Mouse (Mus musculus): ENCODE measurements around the gene Arsa. TPM values are rescaled to one million over a fixed set of nuclear protein-coding genes. Genes with fewer than 3 reads are reported as not detected.
"Not testable (repeated sequence)": the region's sequence is repeated elsewhere in the genome, so short reads cannot be mapped to it uniquely, and the experiment has no call there.

Arsa gene
- polyA plus RNA-seq, 1 experiment = not detected

- Histone ChIP-seq H3K4me3 (ENCODE audit: insufficient read depth, low read depth, low read length) (peak within 1 kb of the TSS; percentile 91), H3K4me1 (ENCODE audit: control insufficient read depth, insufficient read depth, low read length) (peaks cover 36% of the 10 kb centered on the region), H3K27ac (ENCODE audit: insufficient read depth, low read depth, low read length) (peak within 1 kb of the TSS; percentile 84)
- under 1% methylated on average over 53 of the region's 53 CpGs for WGBS
- no peak for TF ChIP-seq CTCF (IDR thresholded peaks at IDR 0.05; ENCODE audit: insufficient read depth, low read depth, low read length)
- peak; percentile 48; the same call in 1 of the 2 replicates for TF ChIP-seq POLR2A (IDR thresholded peaks at IDR 0.05; ENCODE audit: insufficient read depth, low read depth, low read length)
Observed at GRCm38 (mm10) chr15:89453865-89454478, 23.3 kb downstream of the Arsa start, which contains the start of gene Mapk8ip2. Mapk8ip2 (plus strand) TSS chr15:89453913.

- peak overlapping the region; percentile 91 for H3K4me3 ChIP-seq (ENCODE audit: insufficient read depth, low read depth, low read length)
- H3K27ac ChIP-seq (ENCODE audit: insufficient read depth, low read depth, low read length) = peak overlapping the region; percentile 84
- H3K4me1 ChIP-seq (ENCODE audit: control insufficient read depth, insufficient read depth, low read length) = peaks cover 32% of the 10 kb centered on the region
- TF ChIP-seq CTCF (IDR thresholded peaks at IDR 0.05; ENCODE audit: insufficient read depth, low read depth, low read length) (no peak), POLR2A (IDR thresholded peaks at IDR 0.05; ENCODE audit: insufficient read depth, low read depth, low read length) (no peak)
- 4% methylated on average over 24 of the region's 24 CpGs for WGBS
Observed at GRCm38 (mm10) chr15:89452906-89453864, 24.0 kb downstream of the Arsa start.

- Histone ChIP-seq H3K27ac (ENCODE audit: insufficient read depth, low read depth, low read length) (no peak overlapping the region), H3K4me1 (ENCODE audit: control insufficient read depth, insufficient read depth, low read length) (no peaks in the 10 kb centered on the region), H3K4me3 (ENCODE audit: insufficient read depth, low read depth, low read length) (no peak overlapping the region)
- WGBS = 39% methylated on average over 8 of the region's 8 CpGs
- TF ChIP-seq CTCF (IDR thresholded peaks at IDR 0.05; ENCODE audit: insufficient read depth, low read depth, low read length) = no peak
- no peak for TF ChIP-seq POLR2A (IDR thresholded peaks at IDR 0.05; ENCODE audit: insufficient read depth, low read depth, low read length)
Observed at GRCm38 (mm10) chr15:89442486-89443070, 34.6 kb downstream of the Arsa start.

GRCm38 (mm10) chr15:89435878-89436277, 41.3 kb downstream of the Arsa start:
- H3K4me1 ChIP-seq (ENCODE audit: control insufficient read depth, insufficient read depth, low read length) = no peaks in the 10 kb centered on the region
- 83% methylated on average over 5 of the region's 5 CpGs for WGBS
- H3K27ac ChIP-seq (ENCODE audit: insufficient read depth, low read depth, low read length) = no peak overlapping the region
- H3K4me3 ChIP-seq (ENCODE audit: insufficient read depth, low read depth, low read length) = no peak overlapping the region
- TF ChIP-seq POLR2A (IDR thresholded peaks at IDR 0.05; ENCODE audit: insufficient read depth, low read depth, low read length) (no peak), CTCF (IDR thresholded peaks at IDR 0.05; ENCODE audit: insufficient read depth, low read depth, low read length) (no peak)

- Histone ChIP-seq H3K4me3 (ENCODE audit: insufficient read depth, low read depth, low read length) (no peak overlapping the region), H3K27ac (ENCODE audit: insufficient read depth, low read depth, low read length) (no peak overlapping the region), H3K4me1 (ENCODE audit: control insufficient read depth, insufficient read depth, low read length) (no peaks in the 10 kb centered on the region)
- 74% methylated on average over 3 of the region's 3 CpGs for WGBS
- TF ChIP-seq CTCF (IDR thresholded peaks at IDR 0.05; ENCODE audit: insufficient read depth, low read depth, low read length) = no peak
- no peak for TF ChIP-seq POLR2A (IDR thresholded peaks at IDR 0.05; ENCODE audit: insufficient read depth, low read depth, low read length)
Observed at GRCm38 (mm10) chr15:89434136-89434535, 43.1 kb downstream of the Arsa start.

GRCm38 (mm10) chr15:89432946-89433345, 44.3 kb downstream of the Arsa start:
- Histone ChIP-seq H3K4me1 (ENCODE audit: control insufficient read depth, insufficient read depth, low read length) (no peaks in the 10 kb centered on the region), H3K4me3 (ENCODE audit: insufficient read depth, low read depth, low read length) (no peak overlapping the region), H3K27ac (ENCODE audit: insufficient read depth, low read depth, low read length) (no peak overlapping the region)
- TF ChIP-seq CTCF (IDR thresholded peaks at IDR 0.05; ENCODE audit: insufficient read depth, low read depth, low read length) = no peak
- no peak for TF ChIP-seq POLR2A (IDR thresholded peaks at IDR 0.05; ENCODE audit: insufficient read depth, low read depth, low read length)
- 76% methylated on average over 4 of the region's 4 CpGs for WGBS

GRCm38 (mm10) chr15:89431806-89432205, 45.4 kb downstream of the Arsa start:
- no peak overlapping the region for H3K4me3 ChIP-seq (ENCODE audit: insufficient read depth, low read depth, low read length)
- no peak for TF ChIP-seq CTCF (IDR thresholded peaks at IDR 0.05; ENCODE audit: insufficient read depth, low read depth, low read length)
- no peak for TF ChIP-seq POLR2A (IDR thresholded peaks at IDR 0.05; ENCODE audit: insufficient read depth, low read depth, low read length)
- no peak overlapping the region for H3K27ac ChIP-seq (ENCODE audit: insufficient read depth, low read depth, low read length)
- no peaks in the 10 kb centered on the region for H3K4me1 ChIP-seq (ENCODE audit: control insufficient read depth, insufficient read depth, low read length)
- 94% methylated on average over 6 of the region's 6 CpGs for WGBS

GRCm38 (mm10) chr15:89431271-89431670, 46.0 kb downstream of the Arsa start:
- Histone ChIP-seq H3K4me1 (ENCODE audit: control insufficient read depth, insufficient read depth, low read length) (no peaks in the 10 kb centered on the region), H3K27ac (ENCODE audit: insufficient read depth, low read depth, low read length) (no peak overlapping the region), H3K4me3 (ENCODE audit: insufficient read depth, low read depth, low read length) (no peak overlapping the region)
- 90% methylated on average over 3 of the region's 3 CpGs for WGBS
- TF ChIP-seq CTCF (IDR thresholded peaks at IDR 0.05; ENCODE audit: insufficient read depth, low read depth, low read length) = no peak
- TF ChIP-seq POLR2A (IDR thresholded peaks at IDR 0.05; ENCODE audit: insufficient read depth, low read depth, low read length) = no peak

GRCm38 (mm10) chr15:89430771-89431170, 46.5 kb downstream of the Arsa start:
- 82% methylated on average over 9 of the region's 9 CpGs for WGBS
- H3K4me1 ChIP-seq (ENCODE audit: control insufficient read depth, insufficient read depth, low read length); H3K4me3 ChIP-seq (ENCODE audit: insufficient read depth, low read depth, low read length); H3K27ac ChIP-seq (ENCODE audit: insufficient read depth, low read depth, low read length): not testable (repeated sequence)

Data from olfactory bulb, adult 2 months (tissue).